Mouse (Mus musculus) left cerebral cortex, adult 18-20 months (tissue): ENCODE data around the gene Ccdc171. TPM values are rescaled to one million over a fixed set of nuclear protein-coding genes. Genes with fewer than 3 reads are reported as not detected.

ENCODE experiments used
- total RNA-seq, 2 experiments: library from RNA; stranded (reverse); gene quantifications; 2 replicates each; pipeline ENCODE4 v1.2.3; 2021

Ccdc171 gene
- total RNA-seq, 2 experiments from 2014 or later = 4.9 to 5.8 TPM

Other genes with a start within 250 kb of the Ccdc171 start
- gene Ttc39b, start 201.3 kb upstream of the Ccdc171 start, total RNA-seq = 10 to 100 TPM; 65.1 to 69.9 TPM
- gene Snapc3, start 107.8 kb upstream of the Ccdc171 start, total RNA-seq = 10 to 100 TPM; 37.6 to 38.5 TPM
- gene Psip1, start 39.1 kb upstream of the Ccdc171 start, total RNA-seq = 100 to 1,000 TPM; 207 to 210 TPM